Mouse (Mus musculus) intestine, embryonic 16.5 days (tissue): ENCODE measurements around the gene Trem2. TPM values are rescaled to one million over a fixed set of nuclear protein-coding genes. Genes with fewer than 3 reads are reported as not detected.
"Not testable (repeated sequence)": the region's sequence is repeated elsewhere in the genome, so short reads cannot be mapped to it uniquely, and the experiment has no call there.

ENCODE experiments used
- ATAC-seq: fragments of 200-750 bp; cut with Nextera tagmentation; 2 replicates; pipeline ENCODE4 v1.8.0; 2017; ENCODE audit warnings: moderate TSS enrichment, moderate library complexity
- H3K27ac ChIP-seq: fragments of 300-500 bp; sonication (generic); 2 replicates; pipeline ENCODE4 v1.5.1; 2014; ENCODE audit warnings: mild to moderate bottlenecking, low read length
- H3K27me3 ChIP-seq: fragments of 300-500 bp; sonication (generic); replicated peaks from 2 replicates; pipeline ENCODE4 v1.6.1; 2014; ENCODE audit warnings: low read length, control low read depth, mixed read lengths; ENCODE audit not compliant: control insufficient read depth, insufficient read depth
- H3K36me3 ChIP-seq: fragments of 300-500 bp; sonication (generic); 2 replicates; pipeline ENCODE4 v1.6.1; 2014; ENCODE audit warnings: low read length, control low read depth; ENCODE audit not compliant: control insufficient read depth, insufficient read depth
- H3K4me1 ChIP-seq: fragments of 300-500 bp; sonication (generic); 2 replicates; pipeline ENCODE4 v1.6.1; 2014; ENCODE audit warnings: low read length, control low read depth, mixed read lengths; ENCODE audit not compliant: control insufficient read depth, insufficient read depth
- H3K4me2 ChIP-seq: fragments of 300-500 bp; sonication (generic); 2 replicates; pipeline ENCODE4 v1.6.1; 2014; ENCODE audit warnings: low read depth, low read length, control low read depth
- H3K4me3 ChIP-seq: fragments of 300-500 bp; sonication (generic); 2 replicates; pipeline ENCODE4 v1.5.1; 2014; ENCODE audit warnings: mild to moderate bottlenecking, low read length
- H3K9ac ChIP-seq: fragments of 300-500 bp; sonication (generic); 2 replicates; pipeline ENCODE4 v1.6.1; 2014; ENCODE audit warnings: low read depth, low read length
- H3K9me3 ChIP-seq: fragments of 300-500 bp; sonication (generic); 2 replicates; pipeline ENCODE4 v1.6.1; 2016; ENCODE audit warnings: low read length, control low read depth; ENCODE audit not compliant: control insufficient read depth
- WGBS: fragments of 180-500 bp; shearing (Covaris S2); extraction: QIAGEN DNeasy Blood & Tissue Kit; methylation state at CpG from one replicate; pipeline ENCODE4 v1.1.7; 2014; 5-methylcytosine and 5-hydroxymethylcytosine counted together
- polyA plus RNA-seq: library from polyadenylated mRNA; unstranded; fragments of >200 nt; fragmentation: Nextera tagmentation; extraction: Ambion mirVana; gene quantifications from 2 replicates; pipeline ENCODE4 v1.2.1, GENCODE M21; 2015

Gene Trem2
- polyA plus RNA-seq, 1 experiment from 2014 or later: 4.4 TPM

- Histone ChIP-seq H3K27ac (no peak overlapping the region), H3K9me3 (no peaks in the 10 kb centered on the region), H3K36me3 (no peaks in the 10 kb centered on the region), H3K4me1 (0 out of 2 replicates have a peak, but pooled peaks cover 5% of the 10 kb centered on the region), H3K9ac (no peak overlapping the region), H3K4me3 (no peak overlapping the region), H3K4me2 (no peak overlapping the region), H3K27me3 (no peaks in the 10 kb centered on the region)
- 58% methylated on average over 3 of the region's 3 CpGs for WGBS
- ATAC-seq: 0 out of 2 replicates have a peak, but pooled peaks have one; percentile 39
Observed at GRCm38 (mm10) chr17:48341947-48342346, 4.3 kb upstream of the Trem2 start.

- Histone ChIP-seq H3K4me3 (no peak overlapping the region), H3K4me2 (no peak overlapping the region), H3K36me3 (no peaks in the 10 kb centered on the region), H3K4me1 (0 out of 2 replicates have a peak, but pooled peaks cover 5% of the 10 kb centered on the region), H3K9ac (no peak overlapping the region), H3K9me3 (no peaks in the 10 kb centered on the region), H3K27me3 (no peaks in the 10 kb centered on the region), H3K27ac (no peak overlapping the region)
- no peak for ATAC-seq
- 89% methylated on average over 2 of the region's 2 CpGs for WGBS
Observed at GRCm38 (mm10) chr17:48343065-48343464, 3.1 kb upstream of the Trem2 start.

- Histone ChIP-seq H3K27ac (peak overlapping the region; percentile 47; the same call in 1 of the 2 replicates), H3K36me3 (no peaks in the 10 kb centered on the region), H3K4me2 (no peak overlapping the region), H3K9ac (no peak overlapping the region), H3K9me3 (no peaks in the 10 kb centered on the region), H3K4me1 (0 out of 2 replicates have a peak, but pooled peaks cover 5% of the 10 kb centered on the region), H3K27me3 (no peaks in the 10 kb centered on the region), H3K4me3 (no peak overlapping the region)
- ATAC-seq: peak; percentile 80
- 50% methylated on average over 4 of the region's 4 CpGs for WGBS
Observed at GRCm38 (mm10) chr17:48345824-48346223, 377 bp upstream of the Trem2 start.

- H3K4me3 ChIP-seq: no peak overlapping the region
- H3K9ac ChIP-seq: no peak overlapping the region
- H3K27me3 ChIP-seq: no peaks in the 10 kb centered on the region
- H3K4me2 ChIP-seq: no peak overlapping the region
- no peak overlapping the region for H3K27ac ChIP-seq
- 0 out of 2 replicates have a peak, but pooled peaks cover 5% of the 10 kb centered on the region for H3K4me1 ChIP-seq
- no peak for ATAC-seq
- H3K36me3 ChIP-seq: no peaks in the 10 kb centered on the region
- 69% methylated on average over 4 of the region's 4 CpGs for WGBS
- H3K9me3 ChIP-seq: no peaks in the 10 kb centered on the region
Observed at GRCm38 (mm10) chr17:48346834-48347233, 633 bp downstream of the Trem2 start.

- WGBS: 71% methylated on average over 2 of the region's 2 CpGs
- H3K27me3 ChIP-seq: no peaks in the 10 kb centered on the region
- no peak overlapping the region for H3K4me2 ChIP-seq
- no peak overlapping the region for H3K4me3 ChIP-seq
- H3K4me1 ChIP-seq: 0 out of 2 replicates have a peak, but pooled peaks cover 5% of the 10 kb centered on the region
- no peak overlapping the region for H3K27ac ChIP-seq
- ATAC-seq: no peak
- H3K9ac ChIP-seq: no peak overlapping the region
- no peaks in the 10 kb centered on the region for H3K9me3 ChIP-seq
- no peaks in the 10 kb centered on the region for H3K36me3 ChIP-seq
Observed at GRCm38 (mm10) chr17:48347287-48347686, 1.1 kb downstream of the Trem2 start.

- Histone ChIP-seq H3K27ac (no peak overlapping the region), H3K27me3 (no peaks in the 10 kb centered on the region), H3K4me3 (no peak overlapping the region), H3K9me3 (no peaks in the 10 kb centered on the region), H3K36me3 (no peaks in the 10 kb centered on the region), H3K4me2 (no peak overlapping the region), H3K9ac (no peak overlapping the region), H3K4me1 (0 out of 2 replicates have a peak, but pooled peaks cover 2% of the 10 kb centered on the region)
- 70% methylated on average over 5 of the region's 5 CpGs for WGBS
- ATAC-seq: no peak
Observed at GRCm38 (mm10) chr17:48350681-48351193, 4.5 kb downstream of the Trem2 start.

- not testable (repeated sequence) for ATAC-seq, H3K4me3 ChIP-seq, H3K9ac ChIP-seq, H3K27ac ChIP-seq, H3K9me3 ChIP-seq, H3K36me3 ChIP-seq, H3K4me1 ChIP-seq, H3K4me2 ChIP-seq, H3K27me3 ChIP-seq
- WGBS: 80% methylated on average over 7 of the region's 7 CpGs
Observed at GRCm38 (mm10) chr17:48352976-48353375, 6.8 kb downstream of the Trem2 start.

GRCm38 (mm10) chr17:48355822-48356221 lies 9.6 kb downstream of the Trem2 start:
- H3K4me3 ChIP-seq: no peak overlapping the region
- 82% methylated on average over 3 of the region's 3 CpGs for WGBS
- no peaks in the 10 kb centered on the region for H3K9me3 ChIP-seq
- H3K4me2 ChIP-seq: no peak overlapping the region
- H3K4me1 ChIP-seq: no peaks in the 10 kb centered on the region
- no peak overlapping the region for H3K9ac ChIP-seq
- ATAC-seq: no peak
- H3K36me3 ChIP-seq: no peaks in the 10 kb centered on the region
- H3K27ac ChIP-seq: no peak overlapping the region
- no peaks in the 10 kb centered on the region for H3K27me3 ChIP-seq

- 41% methylated on average over 2 of the region's 2 CpGs for WGBS
Observed at GRCm38 (mm10) chr17:48357892-48358291, 11.7 kb downstream of the Trem2 start.

GRCm38 (mm10) chr17:48359616-48360015 lies 13.4 kb downstream of the Trem2 start, which contains the start of gene Treml1:
Gene Treml1 (plus strand): TSS chr17:48359916.
- Histone ChIP-seq H3K4me2 (no peak within 1 kb of the TSS), H3K27me3 (no peaks in the 10 kb centered on the region), H3K4me3 (no peak within 1 kb of the TSS), H3K9ac (no peak within 1 kb of the TSS), H3K27ac (no peak within 1 kb of the TSS), H3K36me3 (no peaks in the 10 kb centered on the region), H3K4me1 (no peaks in the 10 kb centered on the region), H3K9me3 (no peaks in the 10 kb centered on the region)
- ATAC-seq: no peak
- 72% methylated on average over 7 of the region's 7 CpGs for WGBS

More at GRCm38 (mm10) chr17:48357892-48358291, 11.7 kb downstream of the Trem2 start:
- H3K9me3 ChIP-seq: no peaks in the 10 kb centered on the region
- H3K9ac ChIP-seq: no peak overlapping the region
- no peaks in the 10 kb centered on the region for H3K27me3 ChIP-seq
- H3K4me2 ChIP-seq: no peak overlapping the region
- H3K4me1 ChIP-seq: no peaks in the 10 kb centered on the region
- no peak for ATAC-seq
- no peak overlapping the region for H3K4me3 ChIP-seq
- H3K27ac ChIP-seq: no peak overlapping the region
- no peaks in the 10 kb centered on the region for H3K36me3 ChIP-seq
